Mouse (Mus musculus) embryonic facial prominence, embryonic 11.5 days (tissue): ENCODE measurements at regions not wholly inside any gene's neighbourhood (a gene's known extent, or its start where the extent isn't known, plus 50 kb on each side); places are given as distances from the start of the nearest gene placed in this dataset.

Experiments
- ATAC-seq: fragments of 200-750 bp; cut with Nextera tagmentation; replicated peaks from 2 replicates; pipeline ENCODE4 v1.8.0; 2017; ENCODE audit warnings: low read depth; ENCODE audit not compliant: insufficient number of reproducible peaks, low FRiP score, low TSS enrichment
- DNase-seq: peaks from one replicate; pipeline ENCODE4 v3.0.0-alpha.2; 2015; ENCODE audit warnings: low spot score
- H3K27ac ChIP-seq: fragments of 300-500 bp; sonication (generic); replicated peaks from 2 replicates; pipeline ENCODE4 v1.5.1; 2014; ENCODE audit warnings: mild to moderate bottlenecking, low read depth, low read length, control low read depth
- H3K27me3 ChIP-seq: fragments of 300-500 bp; sonication (generic); 2 replicates; pipeline ENCODE4 v1.6.1; 2014; ENCODE audit warnings: mild to moderate bottlenecking, low read length, moderate library complexity, mixed read lengths; ENCODE audit not compliant: control insufficient read depth, insufficient read depth
- H3K36me3 ChIP-seq: fragments of 300-500 bp; sonication (generic); replicated peaks from 2 replicates; pipeline ENCODE4 v1.6.1; 2014; ENCODE audit warnings: low read depth, mild to moderate bottlenecking, low read length, moderate library complexity, mixed read lengths; ENCODE audit not compliant: control insufficient read depth, insufficient read depth
- H3K4me1 ChIP-seq: fragments of 300-500 bp; sonication (generic); 2 replicates; pipeline ENCODE4 v1.6.1; 2014; ENCODE audit warnings: low read length, mixed read lengths; ENCODE audit not compliant: control insufficient read depth, insufficient read depth
- H3K4me2 ChIP-seq: fragments of 300-500 bp; sonication (generic); 2 replicates; pipeline ENCODE4 v1.6.1; 2014; ENCODE audit warnings: low read depth, mild to moderate bottlenecking, control low read depth, low read length, moderate library complexity
- H3K4me3 ChIP-seq: fragments of 300-500 bp; sonication (generic); 2 replicates; pipeline ENCODE4 v1.5.1; 2014; ENCODE audit warnings: low read depth, low read length, control low read depth
- H3K9ac ChIP-seq: fragments of 300-500 bp; sonication (generic); replicated peaks from 2 replicates; pipeline ENCODE4 v1.6.1; 2014; ENCODE audit warnings: mild to moderate bottlenecking, control low read depth, low read length
- H3K9me3 ChIP-seq: fragments of 300-500 bp; sonication (generic); replicated peaks from 2 replicates; pipeline ENCODE4 v1.6.1; 2016; ENCODE audit warnings: mild to moderate bottlenecking, low read length, inconsistent platforms, mixed read lengths; ENCODE audit not compliant: control insufficient read depth
- WGBS: fragments of 180-500 bp; shearing (Covaris S2); extraction: QIAGEN DNeasy Blood & Tissue Kit; methylation state at CpG from one replicate; pipeline ENCODE4 v1.1.7; 2014; 5-methylcytosine and 5-hydroxymethylcytosine counted together

DNA sequence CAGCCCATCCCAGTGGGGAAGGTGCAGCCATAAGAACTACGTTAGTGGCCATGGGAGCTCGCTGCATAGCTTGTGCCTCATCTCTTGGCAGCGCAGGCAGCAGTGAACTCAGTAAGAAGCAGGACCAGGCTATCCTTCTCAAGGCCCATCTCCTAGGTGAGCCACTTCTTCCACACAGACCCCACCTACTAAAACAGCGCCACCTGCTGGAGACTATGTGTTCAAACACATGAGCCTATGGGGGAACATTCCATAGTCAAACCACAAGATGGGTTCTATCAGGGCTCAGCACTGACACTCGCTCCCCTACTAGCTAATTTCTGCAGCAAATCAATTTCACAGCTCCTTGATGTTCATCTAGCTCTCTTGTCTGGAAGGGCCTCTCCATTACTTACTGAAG is 369.2 kb downstream of the Cd83 start:
- ATAC-seq = no peak
- H3K9me3 ChIP-seq = no peaks in the 10 kb centered on the region; the same call in 1 of the 2 replicates

DNA sequence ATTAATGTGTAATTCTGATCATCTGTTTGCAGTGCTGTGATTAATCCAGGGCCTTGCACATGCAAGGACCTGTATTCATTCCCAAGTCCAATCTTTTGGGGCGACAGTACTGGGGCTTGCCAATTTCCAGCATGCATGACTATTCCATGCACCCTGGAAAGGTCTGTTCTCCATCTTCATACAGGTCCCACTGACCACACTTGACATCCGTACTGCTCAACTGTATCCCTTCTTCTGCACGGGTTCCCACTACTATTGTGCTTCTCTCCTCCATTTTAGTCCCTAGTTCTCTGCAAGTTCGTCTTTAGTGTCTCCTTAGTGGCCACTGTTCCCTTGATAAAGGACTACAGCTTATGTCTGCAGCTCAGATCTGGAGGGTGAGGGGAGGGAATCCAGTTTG is 371.4 kb downstream of the Cd83 start:
- no peaks in the 10 kb centered on the region for H3K4me1 ChIP-seq
- ATAC-seq (no peak), DNase-seq (no peak)
- WGBS = 86% methylated on average over 4 of the region's 4 CpGs
- no peak overlapping the region for H3K4me3 ChIP-seq
- H3K9ac ChIP-seq = no peak overlapping the region
- no peak overlapping the region for H3K4me2 ChIP-seq
- H3K9me3 ChIP-seq = no peaks in the 10 kb centered on the region; the same call in 1 of the 2 replicates
- no peaks in the 10 kb centered on the region for H3K27me3 ChIP-seq
- no peak overlapping the region for H3K27ac ChIP-seq
- H3K36me3 ChIP-seq = no peaks in the 10 kb centered on the region

More for the DNA sequence above, 369.2 kb downstream of the Cd83 start:
- no peak overlapping the region for H3K4me2 ChIP-seq
- H3K27ac ChIP-seq = no peak overlapping the region
- no peaks in the 10 kb centered on the region for H3K36me3 ChIP-seq
- no peak overlapping the region for H3K9ac ChIP-seq
- DNase-seq = no peak
- H3K4me3 ChIP-seq = no peak overlapping the region
- H3K4me1 ChIP-seq = no peaks in the 10 kb centered on the region
- H3K27me3 ChIP-seq = no peaks in the 10 kb centered on the region
- 92% methylated on average over 5 of the region's 5 CpGs for WGBS

DNA sequence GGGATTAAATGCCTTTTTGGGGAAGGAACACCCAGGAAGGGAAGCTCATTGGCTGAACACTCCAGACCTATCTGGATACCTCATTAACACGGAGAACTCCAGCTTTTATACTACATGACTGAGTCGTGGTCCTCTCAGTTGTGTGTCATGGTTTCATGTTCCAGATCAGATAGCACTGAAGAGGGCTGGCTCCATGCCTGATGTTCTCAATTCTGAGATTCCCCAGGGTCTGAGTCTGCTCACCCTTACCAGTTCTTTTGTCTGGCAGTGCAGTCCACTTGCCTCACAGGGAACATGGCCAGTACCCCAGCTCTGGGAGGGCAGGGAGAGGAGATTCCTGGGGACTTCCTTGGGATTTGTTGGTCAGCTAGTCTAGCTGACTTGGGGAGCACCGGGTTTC is 372.0 kb downstream of the Cd83 start:
- 86% methylated on average over 3 of the region's 3 CpGs for WGBS
- DNase-seq (no peak), ATAC-seq (no peak)
- no peaks in the 10 kb centered on the region for H3K27me3 ChIP-seq
- H3K4me3 ChIP-seq = no peak overlapping the region
- no peak overlapping the region for H3K4me2 ChIP-seq
- no peaks in the 10 kb centered on the region; the same call in 1 of the 2 replicates for H3K9me3 ChIP-seq
- H3K9ac ChIP-seq = no peak overlapping the region
- no peaks in the 10 kb centered on the region for H3K36me3 ChIP-seq
- no peaks in the 10 kb centered on the region for H3K4me1 ChIP-seq
- H3K27ac ChIP-seq = no peak overlapping the region

DNA sequence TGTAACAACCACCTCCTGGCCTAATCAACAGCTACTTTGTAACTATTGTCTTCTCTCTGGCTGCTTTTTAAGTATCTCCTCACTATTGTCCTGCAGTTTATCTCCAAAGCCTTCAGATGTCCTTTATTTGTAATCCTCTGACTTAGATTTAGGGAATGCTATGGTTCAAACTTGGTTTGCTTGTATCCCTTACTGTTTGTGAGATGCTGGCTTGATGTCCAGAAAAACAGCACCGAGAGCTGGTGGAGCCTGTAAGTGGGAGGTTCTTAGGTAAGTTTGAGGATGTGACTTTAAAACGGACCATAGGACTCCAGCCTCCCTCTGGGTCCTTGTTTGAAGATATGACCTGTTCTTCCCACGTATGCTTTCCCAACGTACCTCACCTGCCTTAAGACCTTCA is 372.7 kb downstream of the Cd83 start:
- Histone ChIP-seq H3K4me1 (no peaks in the 10 kb centered on the region), H3K27ac (no peak overlapping the region), H3K36me3 (no peaks in the 10 kb centered on the region), H3K27me3 (no peaks in the 10 kb centered on the region), H3K4me2 (no peak overlapping the region), H3K9ac (no peak overlapping the region), H3K4me3 (no peak overlapping the region), H3K9me3 (no peaks in the 10 kb centered on the region; the same call in 1 of the 2 replicates)
- DNase-seq (no peak), ATAC-seq (no peak)
- WGBS = 77% methylated on average over 4 of the region's 4 CpGs

DNA sequence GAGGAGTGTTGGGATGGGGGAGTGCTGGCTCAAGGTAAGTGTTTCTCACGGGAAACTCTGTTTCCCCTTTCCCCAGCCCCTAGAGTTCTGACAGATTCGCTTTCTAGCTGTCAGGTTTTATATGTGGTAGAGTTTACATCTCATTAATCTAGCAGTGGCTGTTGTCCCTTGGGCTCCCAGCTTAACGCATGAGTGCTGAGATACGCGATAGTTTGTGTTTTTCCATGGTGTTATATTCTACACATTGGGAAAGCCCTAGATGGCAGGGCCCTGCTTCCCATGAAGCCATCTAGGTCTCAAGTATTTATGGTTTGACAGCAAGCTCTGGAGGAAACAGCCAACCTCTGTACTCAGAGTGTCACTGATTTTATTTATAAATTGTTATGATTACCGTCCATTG is 373.8 kb downstream of the Cd83 start:
- 78% methylated on average over 6 of the region's 6 CpGs for WGBS

DNA sequence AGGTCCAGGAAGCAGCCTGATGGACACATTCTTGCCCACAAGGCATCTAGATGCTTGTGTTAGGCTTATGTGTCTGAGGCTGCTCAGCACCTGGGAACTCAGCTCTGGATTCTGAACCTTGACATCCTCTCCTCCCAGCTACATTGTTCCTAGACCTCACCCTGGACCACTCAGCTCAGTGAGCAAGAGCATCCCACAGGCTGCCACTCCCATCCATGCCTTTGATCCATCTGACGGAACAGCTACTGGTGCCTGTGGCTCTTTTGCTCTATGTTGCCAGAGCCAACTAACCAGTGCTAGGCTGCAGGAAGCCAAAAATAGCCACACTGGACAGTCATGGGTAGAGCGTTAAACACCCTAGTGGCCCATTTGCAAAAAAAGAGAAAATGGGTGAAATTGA is 374.8 kb downstream of the Cd83 start:
- H3K4me1 ChIP-seq = no peaks in the 10 kb centered on the region
- H3K36me3 ChIP-seq = no peaks in the 10 kb centered on the region
- no peak overlapping the region for H3K4me3 ChIP-seq
- no peak overlapping the region for H3K4me2 ChIP-seq
- DNase-seq (no peak), ATAC-seq (no peak)
- no peaks in the 10 kb centered on the region for H3K9me3 ChIP-seq
- 85% methylated on average over 2 of the region's 2 CpGs for WGBS
- no peaks in the 10 kb centered on the region for H3K27me3 ChIP-seq
- no peak overlapping the region for H3K27ac ChIP-seq
- H3K9ac ChIP-seq = no peak overlapping the region

More for the DNA sequence above, 373.8 kb downstream of the Cd83 start:
- H3K9ac ChIP-seq = no peak overlapping the region
- H3K4me3 ChIP-seq = no peak overlapping the region
- no peaks in the 10 kb centered on the region for H3K36me3 ChIP-seq
- no peaks in the 10 kb centered on the region; the same call in 1 of the 2 replicates for H3K9me3 ChIP-seq
- no peak for DNase-seq
- no peaks in the 10 kb centered on the region for H3K4me1 ChIP-seq
- H3K4me2 ChIP-seq = no peak overlapping the region
- ATAC-seq = no peak
- no peak overlapping the region for H3K27ac ChIP-seq
- H3K27me3 ChIP-seq = no peaks in the 10 kb centered on the region

DNA sequence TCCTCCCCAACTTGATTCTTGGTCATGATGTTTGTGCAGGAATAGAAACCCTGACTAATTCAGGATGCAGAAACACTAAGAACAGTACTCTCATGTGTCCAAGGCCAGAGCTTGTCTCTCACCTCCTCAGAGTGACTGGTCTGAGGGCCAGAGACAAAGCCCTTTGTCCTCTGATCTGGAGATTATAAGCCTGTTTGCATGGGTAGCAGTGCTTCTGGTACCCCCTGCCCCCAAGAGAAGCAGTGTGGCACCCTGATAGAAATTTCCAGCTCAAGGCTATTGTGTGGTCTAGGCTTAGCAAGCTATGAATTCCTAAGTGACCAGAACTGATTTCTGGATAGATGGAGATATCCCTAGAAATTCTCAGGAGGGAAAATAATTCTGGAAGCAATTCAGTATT is 380.2 kb downstream of the Cd83 start:
- H3K9me3 ChIP-seq = no peaks in the 10 kb centered on the region
- H3K27me3 ChIP-seq = no peaks in the 10 kb centered on the region
- ATAC-seq (no peak), DNase-seq (no peak)
- H3K4me2 ChIP-seq = no peak overlapping the region
- H3K4me3 ChIP-seq = no peak overlapping the region
- no peak overlapping the region for H3K27ac ChIP-seq
- H3K4me1 ChIP-seq = no peaks in the 10 kb centered on the region
- H3K9ac ChIP-seq = no peak overlapping the region
- H3K36me3 ChIP-seq = no peaks in the 10 kb centered on the region

DNA sequence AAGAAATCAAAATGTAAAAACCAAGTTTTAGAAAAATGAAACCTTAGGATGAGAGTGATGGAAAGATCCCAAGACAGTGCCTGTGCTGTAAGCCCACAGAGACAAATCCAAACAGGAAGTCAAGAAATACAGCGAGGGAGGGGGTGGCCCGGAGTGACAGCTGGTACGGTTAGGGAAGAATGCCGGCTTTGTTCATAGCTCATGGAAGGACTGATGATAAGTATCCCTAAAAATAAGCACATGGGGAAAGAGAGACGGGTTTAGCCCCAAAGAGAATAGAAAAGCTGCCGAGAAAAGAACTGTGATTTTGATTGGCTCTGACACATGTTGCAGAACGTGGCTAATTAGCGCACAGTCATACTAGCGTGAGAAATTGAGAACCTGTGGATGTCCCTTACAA is 382.6 kb downstream of the Cd83 start:
- 27% methylated on average over 9 of the region's 9 CpGs for whole genome bisulfite sequencing
- peak; percentile 46 for DNase-seq
- Histone ChIP-seq H3K9me3 (no peaks in the 10 kb centered on the region), H3K4me3 (no peak overlapping the region), H3K36me3 (no peaks in the 10 kb centered on the region), H3K4me2 (no peak overlapping the region), H3K9ac (no peak overlapping the region), H3K4me1 (no peaks in the 10 kb centered on the region), H3K27me3 (no peaks in the 10 kb centered on the region), H3K27ac (no peak overlapping the region)
- ATAC-seq = no peak
